Mouse (Mus musculus) heart, embryonic 10.5 days (tissue): ENCODE measurements around the gene Ckb. TPM values are rescaled to one million over a fixed set of nuclear protein-coding genes. Genes with fewer than 3 reads are reported as not detected.

Source experiments
- DNase-seq: peaks from one replicate; pipeline ENCODE4 v3.0.0-alpha.2; 2017; ENCODE audit warnings: low spot score
- H3K27ac ChIP-seq: fragments of 300-500 bp; sonication (generic); 2 replicates; pipeline ENCODE4 v1.5.1; 2016; ENCODE audit warnings: mild to moderate bottlenecking
- H3K27me3 ChIP-seq: fragments of 300-500 bp; sonication (generic); 2 replicates; pipeline ENCODE4 v1.6.1; 2016; ENCODE audit warnings: mild to moderate bottlenecking; ENCODE audit not compliant: poor library complexity, insufficient read depth, severe bottlenecking
- H3K36me3 ChIP-seq: fragments of 300-500 bp; sonication (generic); 2 replicates; pipeline ENCODE4 v1.6.1; 2016; ENCODE audit warnings: mild to moderate bottlenecking, moderate library complexity
- H3K4me1 ChIP-seq: fragments of 300-500 bp; sonication (generic); 2 replicates; pipeline ENCODE4 v1.6.1; 2016; ENCODE audit warnings: mild to moderate bottlenecking
- H3K4me3 ChIP-seq: fragments of 300-500 bp; sonication (generic); 2 replicates; pipeline ENCODE4 v1.5.1; 2016; ENCODE audit warnings: mild to moderate bottlenecking, moderate library complexity
- H3K9me3 ChIP-seq: fragments of 300-500 bp; sonication (generic); 2 replicates; pipeline ENCODE4 v1.6.1; 2016; ENCODE audit warnings: mild to moderate bottlenecking, moderate library complexity
- WGBS: fragments of 180-500 bp; shearing (Covaris S2); methylation state at CpG from one replicate; pipeline ENCODE4 v1.1.7; 2016; 5-methylcytosine and 5-hydroxymethylcytosine counted together
- polyA plus RNA-seq: library from polyadenylated mRNA; unstranded; fragments of >200 nt; fragmentation: Nextera tagmentation; extraction: Ambion mirVana; gene quantifications from 2 replicates; pipeline ENCODE4 v1.2.1, GENCODE M21; 2016

Gene Ckb
- polyA plus RNA-seq, 1 experiment from 2014 or later: 408 TPM

DNA sequence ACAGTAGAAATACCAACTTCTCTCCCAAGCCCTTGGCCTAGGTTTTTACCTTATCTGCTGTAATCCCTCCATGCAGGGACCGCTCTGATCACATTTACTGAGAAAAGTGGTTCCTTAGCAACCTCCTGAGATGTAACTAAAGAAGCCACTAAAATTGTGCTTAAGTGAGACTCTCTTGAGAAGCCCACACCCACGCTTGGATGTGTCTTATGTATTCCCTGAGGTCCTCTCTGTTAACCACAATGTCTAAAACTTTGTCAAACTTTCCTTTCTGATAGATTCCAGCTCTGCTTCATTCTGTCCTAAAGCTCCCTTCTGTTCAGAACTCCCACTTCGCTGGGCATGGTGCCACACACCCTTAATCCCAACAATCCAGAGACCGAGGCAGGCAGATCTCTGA lies 27.4 kb upstream of the Ckb start:
- DNase-seq: no peak

DNA sequence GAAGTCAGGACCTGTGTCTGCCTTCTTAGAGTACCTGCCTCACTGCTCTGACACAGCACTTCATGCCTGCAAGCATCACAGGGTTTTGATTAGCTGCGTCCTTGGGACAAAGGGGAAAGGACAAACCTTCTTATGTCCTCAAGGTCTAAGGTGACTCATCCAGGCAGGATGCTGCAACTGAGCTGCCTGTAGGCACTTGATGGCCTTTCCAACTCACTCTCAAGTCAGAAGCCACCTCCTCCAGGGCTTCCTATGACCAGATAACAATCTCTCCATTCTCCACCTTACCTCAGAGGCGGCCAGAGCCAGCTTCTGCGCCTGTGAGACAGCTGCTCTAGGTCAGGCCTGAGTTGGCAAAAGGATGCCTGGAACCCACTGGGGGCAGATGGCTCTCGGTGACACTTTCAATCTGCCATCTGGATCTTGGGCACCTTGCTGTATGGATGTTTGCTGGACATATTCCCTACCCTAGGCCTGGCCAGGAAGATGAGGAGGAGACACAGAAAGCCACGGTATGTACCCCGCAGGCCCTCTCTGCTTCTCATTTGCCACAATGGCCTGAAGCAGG lies 26.3 kb upstream of the Ckb start:
- Histone ChIP-seq H3K4me3 (no peak overlapping the region), H3K27ac (no peak overlapping the region), H3K4me1 (peaks cover 44% of the 10 kb centered on the region), H3K27me3 (peaks cover 2% of the 10 kb centered on the region; the same call in 1 of the 2 replicates), H3K9me3 (no peaks in the 10 kb centered on the region), H3K36me3 (no peaks in the 10 kb centered on the region)
- no peak for DNase-seq
- 75% methylated on average over 6 of the region's 6 CpGs for WGBS

More for the DNA sequence above, 27.4 kb upstream of the Ckb start:
- no peaks in the 10 kb centered on the region for H3K36me3 ChIP-seq
- peaks cover 37% of the 10 kb centered on the region for H3K4me1 ChIP-seq
- H3K27ac ChIP-seq: no peak overlapping the region; the same call in 1 of the 2 replicates
- peaks cover 4% of the 10 kb centered on the region; the same call in 1 of the 2 replicates for H3K27me3 ChIP-seq
- WGBS: 86% methylated on average over 4 of the region's 4 CpGs
- no peaks in the 10 kb centered on the region for H3K9me3 ChIP-seq
- H3K4me3 ChIP-seq: no peak overlapping the region

DNA sequence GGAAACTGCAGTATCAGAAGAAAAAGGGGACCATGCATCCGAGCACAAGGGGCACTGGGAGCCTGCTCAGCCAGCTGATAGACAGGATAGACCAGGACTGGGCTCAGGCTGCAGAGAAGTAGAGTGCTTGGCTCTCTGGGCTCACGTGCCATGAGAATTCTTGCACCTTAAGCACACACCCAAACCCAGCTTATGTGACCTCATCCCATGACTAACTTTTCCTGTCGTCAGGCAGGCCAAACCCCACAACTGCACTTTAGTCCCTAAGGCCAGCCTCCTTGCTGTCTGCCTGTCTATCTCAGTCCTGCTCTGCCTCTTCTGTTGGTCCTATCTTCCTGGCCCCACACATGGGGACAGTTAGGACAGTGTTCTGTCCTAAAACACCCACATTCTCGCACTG lies 25.6 kb upstream of the Ckb start:
- Histone ChIP-seq H3K27ac (peak overlapping the region; percentile 24; the same call in 1 of the 2 replicates), H3K27me3 (no peaks in the 10 kb centered on the region), H3K36me3 (no peaks in the 10 kb centered on the region), H3K4me1 (peaks cover 51% of the 10 kb centered on the region), H3K9me3 (no peaks in the 10 kb centered on the region), H3K4me3 (no peak overlapping the region)
- 49% methylated on average over 4 of the region's 4 CpGs for WGBS
- no peak for DNase-seq

DNA sequence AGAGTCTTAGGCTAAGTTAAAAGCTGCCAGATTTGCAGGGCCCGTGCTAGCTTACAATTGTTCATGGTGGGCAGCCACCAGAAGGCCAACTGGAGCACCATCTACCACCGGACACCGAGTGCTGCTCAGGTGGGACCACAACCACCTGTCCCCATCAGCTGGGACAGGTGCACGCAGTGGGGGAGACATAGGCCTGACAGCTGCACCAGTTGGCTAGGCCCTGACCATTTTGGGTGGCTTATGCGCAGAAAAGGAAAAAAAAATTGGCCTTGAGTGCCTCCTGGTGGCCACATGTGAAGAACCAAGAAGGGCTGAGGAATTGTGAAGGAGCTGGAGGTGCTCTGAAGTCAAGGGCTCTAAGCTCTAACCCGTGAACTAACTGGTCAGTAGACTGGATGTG lies 24.1 kb upstream of the Ckb start:
- H3K36me3 ChIP-seq: no peaks in the 10 kb centered on the region
- H3K9me3 ChIP-seq: no peaks in the 10 kb centered on the region
- peaks cover 66% of the 10 kb centered on the region for H3K4me1 ChIP-seq
- DNase-seq: no peak
- WGBS: 23% methylated on average over 6 of the region's 6 CpGs
- no peaks in the 10 kb centered on the region for H3K27me3 ChIP-seq
- H3K27ac ChIP-seq: 0 out of 2 replicates have a peak overlapping the region, but pooled peaks have one; percentile 82
- H3K4me3 ChIP-seq: no peak overlapping the region

DNA sequence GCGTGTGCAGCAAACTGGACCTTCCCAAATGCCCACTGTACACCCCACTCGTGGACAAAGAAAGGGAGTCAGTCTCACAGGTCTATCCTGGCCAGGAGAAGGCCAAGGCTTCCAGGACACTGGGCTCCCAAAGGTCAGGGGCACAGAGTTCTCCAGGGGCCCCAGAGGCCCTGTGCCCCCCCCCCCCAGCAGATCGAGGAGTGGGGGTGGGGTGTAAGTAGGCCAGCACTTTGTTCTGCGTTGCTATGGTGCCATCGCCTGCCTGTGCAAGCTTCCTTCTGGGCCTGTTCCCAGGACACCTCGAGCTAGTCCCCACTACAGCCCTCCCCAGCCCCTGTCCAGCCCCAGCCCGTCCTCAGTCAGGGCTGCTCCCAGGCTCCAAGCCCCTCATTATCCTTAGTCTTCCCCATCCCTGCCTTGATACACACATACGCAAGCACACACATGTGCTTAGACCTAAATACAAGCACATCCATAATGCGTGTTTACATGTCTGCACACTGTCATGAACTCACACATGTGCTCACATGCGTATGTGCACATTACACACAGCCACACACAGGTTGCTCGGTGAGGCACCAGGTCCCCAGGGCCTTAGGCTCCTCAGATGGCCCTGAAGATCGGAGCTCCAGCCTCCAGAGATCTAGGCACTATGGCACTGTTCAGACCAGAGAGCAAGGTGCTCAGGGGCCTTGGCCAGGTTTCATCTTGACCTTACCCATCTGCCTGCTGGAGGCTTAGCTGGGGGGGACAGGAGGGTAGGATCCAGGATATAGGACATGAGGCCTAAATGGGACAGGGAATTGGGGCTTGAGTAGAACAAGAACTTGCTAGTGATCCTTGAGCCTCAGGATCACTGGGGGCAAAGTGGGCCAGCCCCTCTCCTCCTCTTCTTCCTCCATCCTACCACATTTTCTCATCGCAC lies 23.0 kb upstream of the Ckb start:
- Histone ChIP-seq H3K36me3 (no peaks in the 10 kb centered on the region), H3K27me3 (no peaks in the 10 kb centered on the region), H3K4me1 (peaks cover 66% of the 10 kb centered on the region), H3K9me3 (no peaks in the 10 kb centered on the region), H3K27ac (peak overlapping the region; percentile 82), H3K4me3 (no peak overlapping the region)
- no peak for DNase-seq
- WGBS: 56% methylated on average over 13 of the region's 13 CpGs

DNA sequence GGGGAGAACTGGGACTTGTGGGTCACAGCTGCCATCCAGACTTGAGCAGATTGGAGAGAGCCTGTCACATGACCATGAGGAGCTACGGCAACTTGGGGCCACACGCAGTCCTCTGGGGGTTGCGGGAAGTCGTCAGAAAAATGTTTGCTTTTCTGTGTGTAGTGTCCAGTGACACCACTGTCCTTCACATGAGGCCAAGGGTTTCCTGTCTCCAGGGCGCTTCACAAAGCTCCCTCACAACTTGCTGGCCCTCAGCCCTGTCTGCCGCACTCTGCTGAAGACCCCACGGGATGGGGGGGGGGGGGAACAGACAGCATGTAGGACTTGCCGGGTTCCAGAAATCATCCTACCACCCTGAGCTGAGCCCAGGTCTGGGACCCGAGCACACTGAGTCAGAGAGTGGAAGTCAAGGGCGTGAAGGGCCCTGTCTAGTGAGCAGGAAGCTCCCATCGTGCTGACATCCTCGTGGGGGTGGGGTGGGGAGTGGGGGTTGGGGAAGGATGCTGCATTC lies 22.2 kb upstream of the Ckb start:
- no peaks in the 10 kb centered on the region for H3K36me3 ChIP-seq
- H3K4me1 ChIP-seq: peaks cover 70% of the 10 kb centered on the region
- peak overlapping the region; percentile 82 for H3K27ac ChIP-seq
- no peak for DNase-seq
- 18% methylated on average over 12 of the region's 12 CpGs for WGBS
- no peaks in the 10 kb centered on the region for H3K27me3 ChIP-seq
- 0 out of 2 replicates have a peak overlapping the region, but pooled peaks have one; percentile 1 for H3K4me3 ChIP-seq
- H3K9me3 ChIP-seq: no peaks in the 10 kb centered on the region

DNA sequence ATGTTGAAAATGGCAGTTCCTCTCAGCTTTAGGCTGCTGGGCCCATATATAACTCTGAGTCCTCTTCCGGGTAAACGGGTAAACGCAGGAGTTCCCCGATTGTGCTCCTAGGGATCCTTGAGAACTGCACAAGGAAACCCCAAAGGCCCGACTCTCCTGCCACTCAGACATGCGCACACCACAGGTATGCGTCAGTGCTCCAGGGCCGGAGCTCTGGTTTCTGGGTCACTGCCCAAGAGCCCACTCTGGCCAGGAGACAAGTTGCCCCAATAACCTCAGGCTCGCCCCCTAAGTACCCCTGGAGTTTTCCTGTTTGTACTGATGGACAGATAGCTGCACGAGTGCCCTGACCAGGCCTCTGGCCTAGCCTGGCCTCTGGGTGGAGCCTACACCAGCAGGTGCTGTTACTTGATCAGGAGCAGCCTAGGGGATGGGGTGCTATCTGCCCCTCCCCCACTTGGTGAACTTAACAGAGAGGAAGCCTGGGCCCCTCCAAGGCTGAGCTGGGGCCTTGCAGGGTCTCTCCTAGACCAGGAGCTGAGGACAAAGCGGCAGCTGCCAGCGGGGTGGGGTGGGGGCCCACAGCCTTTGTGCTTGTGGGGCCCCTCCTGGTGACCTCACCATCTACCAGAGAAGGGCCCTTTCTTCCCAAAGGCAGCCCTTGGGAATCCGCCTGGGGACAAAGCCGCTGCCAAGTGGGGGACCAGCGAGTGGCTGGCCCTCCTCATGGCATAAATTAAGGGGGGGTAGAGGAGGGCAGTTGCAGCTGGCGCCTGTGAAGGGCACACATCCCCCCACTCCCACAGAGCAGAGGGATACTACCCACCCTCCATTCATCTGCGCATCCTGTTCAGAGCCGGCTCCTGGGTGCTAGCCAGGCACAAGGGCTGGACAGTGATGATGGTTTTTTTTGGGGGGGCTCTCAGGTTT lies 21.5 kb upstream of the Ckb start:
- no peaks in the 10 kb centered on the region for H3K27me3 ChIP-seq
- H3K9me3 ChIP-seq: no peaks in the 10 kb centered on the region
- H3K4me1 ChIP-seq: peaks cover 73% of the 10 kb centered on the region
- H3K27ac ChIP-seq: peak overlapping the region; percentile 82
- H3K36me3 ChIP-seq: no peaks in the 10 kb centered on the region
- DNase-seq: no peak
- WGBS: 47% methylated on average over 18 of the region's 18 CpGs
- H3K4me3 ChIP-seq: 0 out of 2 replicates have a peak overlapping the region, but pooled peaks have one; percentile 10

DNA sequence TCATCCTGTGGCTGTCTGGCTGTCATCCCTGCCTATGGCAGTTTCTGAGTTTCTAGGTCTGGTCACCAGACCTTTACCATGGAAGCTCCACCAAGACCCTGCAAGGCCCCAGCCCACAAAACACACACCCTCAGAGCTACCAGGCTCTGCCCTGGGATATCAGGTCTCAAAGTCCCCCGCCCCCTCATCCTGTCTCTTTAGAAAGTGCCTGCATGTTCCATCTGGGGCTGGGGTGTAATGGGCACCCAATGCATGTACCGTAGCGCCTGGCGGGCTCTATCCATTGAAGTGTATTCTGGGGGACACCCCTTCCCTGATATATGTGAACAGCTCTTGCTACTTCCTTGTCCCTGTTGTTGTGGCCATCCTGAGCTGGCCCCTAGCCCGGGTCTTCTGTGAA lies 20.8 kb upstream of the Ckb start:
- H3K27me3 ChIP-seq: no peaks in the 10 kb centered on the region
- H3K36me3 ChIP-seq: no peaks in the 10 kb centered on the region
- H3K4me1 ChIP-seq: peaks cover 74% of the 10 kb centered on the region
- 80% methylated on average over 5 of the region's 5 CpGs for WGBS
- no peak for DNase-seq
- H3K9me3 ChIP-seq: no peaks in the 10 kb centered on the region
- no peak overlapping the region for H3K4me3 ChIP-seq
- H3K27ac ChIP-seq: peak overlapping the region; percentile 82

DNA sequence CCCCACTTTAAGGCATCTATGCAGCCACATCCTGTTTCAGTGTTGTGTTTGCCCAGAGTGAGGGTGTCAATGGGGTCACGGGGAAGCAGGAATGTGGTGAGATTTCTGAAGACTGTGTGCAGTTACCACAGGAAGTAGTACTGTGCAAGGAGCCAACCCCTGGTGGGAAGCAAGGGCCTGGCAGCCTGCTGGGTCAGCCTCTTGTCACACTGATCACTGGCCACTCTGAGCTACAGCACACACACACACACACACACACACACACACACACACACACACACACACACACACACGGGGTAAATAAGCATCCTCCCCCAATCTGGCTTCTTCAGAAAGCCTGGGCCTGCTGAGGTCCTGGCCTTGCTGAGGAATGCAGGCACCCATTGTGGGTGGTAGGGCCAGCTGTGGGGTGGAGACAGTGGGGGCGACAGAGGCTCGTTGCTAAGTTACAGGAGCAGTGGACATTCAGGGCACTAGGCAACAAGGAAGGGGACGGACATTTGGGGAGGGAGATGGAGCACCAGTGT lies 19.3 kb upstream of the Ckb start:
- WGBS: 29% methylated on average over 5 of the region's 5 CpGs
- no peaks in the 10 kb centered on the region for H3K9me3 ChIP-seq
- no peaks in the 10 kb centered on the region for H3K27me3 ChIP-seq
- peak overlapping the region; percentile 65 for H3K27ac ChIP-seq
- no peak overlapping the region for H3K4me3 ChIP-seq
- no peaks in the 10 kb centered on the region for H3K36me3 ChIP-seq
- peaks cover 86% of the 10 kb centered on the region for H3K4me1 ChIP-seq
- no peak for DNase-seq

DNA sequence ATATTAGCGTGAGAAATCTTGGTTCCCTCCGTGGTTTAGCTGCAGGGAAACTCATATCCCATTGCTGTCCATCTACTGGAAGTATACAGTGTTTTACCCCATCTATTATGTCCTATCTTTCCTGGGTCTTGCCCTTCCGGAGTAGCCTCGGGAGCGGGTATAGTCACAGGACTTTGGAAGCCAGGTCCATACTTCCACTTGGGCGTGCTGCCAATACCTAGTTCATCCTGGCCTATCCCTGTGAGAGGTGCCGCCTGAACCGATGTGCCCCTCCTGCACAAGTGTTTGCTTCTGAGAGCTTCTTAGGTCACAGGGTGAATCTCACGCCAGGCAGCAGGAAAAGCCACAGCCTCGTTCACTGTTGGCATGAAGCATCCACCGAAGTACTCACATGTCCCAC lies 17.3 kb upstream of the Ckb start:
- H3K36me3 ChIP-seq: peaks cover under 1% of the 10 kb centered on the region; the same call in 1 of the 2 replicates
- 79% methylated on average over 11 of the region's 11 CpGs for WGBS

DNA sequence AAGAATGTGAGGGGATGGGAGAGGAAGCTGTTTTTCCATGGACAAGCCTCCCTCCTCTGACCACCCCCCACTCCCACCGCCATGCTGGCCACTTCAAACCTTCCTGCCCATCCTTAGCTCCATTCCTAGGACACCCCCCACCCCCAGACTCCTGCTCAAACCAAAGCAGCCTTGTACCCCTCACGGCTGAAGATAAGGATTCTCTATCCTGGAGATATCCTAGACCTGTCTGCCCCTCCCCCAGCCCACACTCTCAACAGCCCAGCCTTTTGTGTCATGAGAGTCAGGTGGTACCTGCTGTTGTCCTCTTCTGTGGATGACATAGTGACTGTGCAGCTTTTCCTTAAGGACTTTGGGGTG lies 15.9 kb upstream of the Ckb start:
- peaks cover 12% of the 10 kb centered on the region for H3K36me3 ChIP-seq
- peaks cover 77% of the 10 kb centered on the region for H3K4me1 ChIP-seq
- H3K27me3 ChIP-seq: no peaks in the 10 kb centered on the region
- 16% methylated on average over 2 of the region's 2 CpGs for WGBS
- peak overlapping the region; percentile 87 for H3K27ac ChIP-seq
- no peak overlapping the region for H3K4me3 ChIP-seq
- DNase-seq: no peak
- no peaks in the 10 kb centered on the region for H3K9me3 ChIP-seq

More for the DNA sequence above, 17.3 kb upstream of the Ckb start:
- H3K4me1 ChIP-seq: peaks cover 77% of the 10 kb centered on the region
- H3K27me3 ChIP-seq: no peaks in the 10 kb centered on the region
- H3K9me3 ChIP-seq: no peaks in the 10 kb centered on the region
- H3K4me3 ChIP-seq: no peak overlapping the region
- DNase-seq: no peak
- H3K27ac ChIP-seq: peak overlapping the region; percentile 53

DNA sequence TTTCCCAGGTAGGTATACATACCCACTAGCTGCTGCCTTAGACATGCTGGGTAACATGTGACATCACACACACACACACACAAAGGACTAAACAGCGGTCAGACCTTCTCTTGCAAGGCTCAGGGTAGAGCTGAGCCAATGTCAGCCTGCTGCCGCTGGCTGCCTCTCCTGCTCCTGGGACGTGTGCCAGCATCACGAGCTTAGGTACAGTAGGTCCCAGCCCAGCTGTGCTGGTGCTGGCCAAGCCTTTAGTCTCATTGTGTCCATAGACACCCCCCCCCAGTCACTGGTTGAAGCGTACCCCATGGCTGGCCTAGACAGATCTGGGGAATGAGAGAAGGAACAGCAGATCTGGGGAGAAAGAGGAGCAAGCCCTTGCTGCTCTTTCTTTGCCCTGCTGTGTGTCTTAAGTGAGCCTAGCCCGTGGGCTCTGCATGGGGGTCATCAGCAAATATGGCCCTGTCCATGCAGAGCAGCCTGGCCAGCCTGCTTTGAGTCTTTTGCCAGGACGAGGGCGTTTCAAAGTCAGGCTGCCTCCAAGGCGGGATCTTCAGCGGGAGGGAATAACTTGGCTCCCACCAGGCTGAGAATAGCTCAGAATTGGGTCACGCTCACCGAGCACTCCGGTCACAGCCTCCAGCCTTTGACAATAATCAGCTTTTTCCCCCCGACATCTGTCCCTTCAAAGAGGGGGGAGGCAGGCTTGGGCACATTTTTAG lies 15.4 kb upstream of the Ckb start:
- Histone ChIP-seq H3K36me3 (peaks cover 16% of the 10 kb centered on the region), H3K27ac (peak overlapping the region; percentile 87), H3K9me3 (no peaks in the 10 kb centered on the region), H3K27me3 (no peaks in the 10 kb centered on the region), H3K4me1 (peaks cover 77% of the 10 kb centered on the region), H3K4me3 (no peak overlapping the region)
- DNase-seq: no peak
- WGBS: 30% methylated on average over 14 of the region's 14 CpGs
